Mouse (Mus musculus): ENCODE measurements at regions not wholly inside any gene's neighbourhood (a gene's known extent, or its start where the extent isn't known, plus 50 kb on each side); places are given as distances from the start of the nearest gene placed in this dataset.

- Histone ChIP-seq H3K36me3 (ENCODE audit: poor library complexity, severe bottlenecking) (no peaks in the 10 kb centered on the region), H3K9ac (no peak overlapping the region), H3K9me3 (replicated peaks) (no peaks in the 10 kb centered on the region), H3K4me3 (no peak overlapping the region), H3K4me1 (peaks cover 13% of the 10 kb centered on the region), H3K27me3 (no peaks in the 10 kb centered on the region), H3K4me2 (no peak overlapping the region), H3K27ac (peak overlapping the region; percentile 48)
- 56% methylated on average over 17 of the region's 17 CpGs for WGBS
- ATAC-seq, result peak; percentile 67
Observed at GRCm38 (mm10) chr1:90268131-90268691, 64.4 kb downstream of the Ackr3 start.

DNA sequence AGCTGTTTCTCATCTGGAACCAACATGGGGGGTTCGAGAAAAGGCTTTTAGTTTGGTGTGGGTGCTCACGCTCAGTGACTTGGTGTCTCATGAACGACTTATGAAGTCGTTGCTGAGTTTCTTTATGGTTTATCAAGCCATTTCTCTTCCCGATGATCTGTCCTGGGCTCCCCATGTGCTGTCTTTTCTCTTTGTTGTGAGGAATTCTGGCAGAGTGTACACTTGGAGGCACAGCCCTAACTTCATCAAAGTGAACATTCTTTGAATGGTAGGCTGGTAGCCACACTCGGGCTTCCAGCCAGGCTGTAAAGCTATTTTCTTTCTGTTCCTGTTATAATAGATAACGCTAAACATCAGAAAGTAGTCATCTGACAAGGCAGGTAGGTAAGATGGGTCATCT is 65.2 kb downstream of the Ackr3 start:
- Histone ChIP-seq H3K4me3 (no peak overlapping the region), H3K9me3 (replicated peaks) (no peaks in the 10 kb centered on the region), H3K27ac (0 out of 2 replicates have a peak overlapping the region, but pooled peaks have one; percentile 48), H3K36me3 (ENCODE audit: poor library complexity, severe bottlenecking) (no peaks in the 10 kb centered on the region), H3K4me1 (peaks cover 13% of the 10 kb centered on the region), H3K27me3 (no peaks in the 10 kb centered on the region), H3K4me2 (no peak overlapping the region), H3K9ac (no peak overlapping the region)
- WGBS, result 86% methylated on average over 7 of the region's 7 CpGs
- no peak for ATAC-seq

GRCm38 (mm10) chr1:90269836-90270235 is 66.1 kb downstream of the Ackr3 start:
- Histone ChIP-seq H3K4me1 (peaks cover 13% of the 10 kb centered on the region), H3K9ac (no peak overlapping the region), H3K27me3 (no peaks in the 10 kb centered on the region), H3K36me3 (ENCODE audit: poor library complexity, severe bottlenecking) (no peaks in the 10 kb centered on the region), H3K4me3 (no peak overlapping the region), H3K9me3 (replicated peaks) (no peaks in the 10 kb centered on the region), H3K27ac (no peak overlapping the region), H3K4me2 (no peak overlapping the region)
- no peak for ATAC-seq
- WGBS, result 94% methylated on average over 1 of the region's 1 CpGs

GRCm38 (mm10) chr1:90271326-90271725 is 67.5 kb downstream of the Ackr3 start:
- Histone ChIP-seq H3K9me3 (replicated peaks) (no peaks in the 10 kb centered on the region), H3K4me3 (no peak overlapping the region), H3K4me1 (peaks cover 13% of the 10 kb centered on the region), H3K4me2 (no peak overlapping the region), H3K27me3 (no peaks in the 10 kb centered on the region), H3K36me3 (ENCODE audit: poor library complexity, severe bottlenecking) (no peaks in the 10 kb centered on the region), H3K9ac (no peak overlapping the region), H3K27ac (no peak overlapping the region)
- no peak for ATAC-seq
- WGBS, result 92% methylated on average over 3 of the region's 3 CpGs

DNA sequence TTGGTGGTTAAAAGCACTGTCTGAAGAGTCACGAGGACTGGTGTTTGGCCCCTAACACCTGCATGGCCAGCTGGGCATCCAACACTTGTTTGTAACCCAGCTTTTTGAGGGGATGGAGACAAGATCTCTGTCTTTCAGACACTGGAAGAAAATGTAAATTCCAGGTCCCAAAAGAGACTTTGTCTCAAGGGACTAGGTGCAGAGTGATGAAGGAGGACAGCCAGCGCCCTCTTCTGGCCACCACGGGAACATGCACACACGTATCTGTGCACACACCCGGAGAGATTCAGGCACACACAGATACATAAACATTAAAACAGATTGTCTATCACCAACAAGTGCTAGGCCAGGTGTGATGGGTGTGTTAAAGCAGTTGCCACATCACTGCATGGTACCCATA is 68.6 kb downstream of the Ackr3 start:
- no peak overlapping the region for H3K4me2 ChIP-seq
- H3K9ac ChIP-seq, result no peak overlapping the region
- no peak overlapping the region for H3K4me3 ChIP-seq
- no peaks in the 10 kb centered on the region for H3K36me3 ChIP-seq (ENCODE audit: poor library complexity, severe bottlenecking)
- peaks cover 13% of the 10 kb centered on the region for H3K4me1 ChIP-seq
- H3K27ac ChIP-seq, result no peak overlapping the region
- no peaks in the 10 kb centered on the region for H3K27me3 ChIP-seq
- H3K9me3 ChIP-seq (replicated peaks), result no peaks in the 10 kb centered on the region
- ATAC-seq, result no peak
- 97% methylated on average over 5 of the region's 5 CpGs for WGBS

DNA sequence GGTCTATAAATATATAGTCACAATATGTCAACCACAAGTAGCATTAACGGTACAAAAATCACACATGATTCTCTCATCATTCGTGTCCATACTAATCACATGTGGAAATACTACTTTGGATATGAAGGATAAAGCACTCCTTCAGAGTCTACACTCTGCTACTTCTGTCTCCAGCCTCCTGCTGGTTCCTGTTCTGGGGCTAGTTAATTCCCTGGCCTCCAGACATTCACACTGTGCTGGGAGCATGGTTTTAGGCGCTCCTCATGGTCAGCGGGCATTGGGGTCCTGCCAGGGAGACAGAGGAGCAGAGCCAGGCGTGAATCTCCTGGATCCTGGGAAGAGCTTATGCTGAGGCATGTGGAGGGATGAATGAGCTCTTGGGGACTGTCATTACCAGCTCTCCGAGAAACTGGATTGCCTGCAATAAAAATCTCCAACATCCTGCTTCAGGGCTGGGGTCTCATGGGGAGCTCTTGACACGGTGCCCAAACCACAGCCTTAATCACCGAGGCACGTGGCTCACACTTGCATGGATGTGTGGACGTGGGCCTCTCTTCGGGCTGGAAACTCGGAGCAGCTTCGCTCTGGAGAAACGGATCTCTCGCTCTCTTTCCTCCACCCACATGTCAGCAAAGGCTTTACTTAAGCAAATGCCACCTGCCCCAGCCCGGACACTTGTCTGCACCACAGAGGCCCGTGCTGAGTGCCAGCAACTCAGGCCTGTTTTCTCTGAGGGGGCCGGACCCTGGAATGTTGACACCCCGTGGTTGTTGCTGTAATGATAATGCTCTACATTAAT is 69.2 kb downstream of the Ackr3 start:
- no peak for ATAC-seq
- Histone ChIP-seq H3K27ac (no peak overlapping the region), H3K27me3 (no peaks in the 10 kb centered on the region), H3K9me3 (replicated peaks) (no peaks in the 10 kb centered on the region), H3K4me3 (no peak overlapping the region), H3K36me3 (ENCODE audit: poor library complexity, severe bottlenecking) (no peaks in the 10 kb centered on the region), H3K4me2 (no peak overlapping the region), H3K4me1 (peaks cover 9% of the 10 kb centered on the region), H3K9ac (no peak overlapping the region)
- WGBS, result 84% methylated on average over 19 of the region's 19 CpGs

- peaks cover 4% of the 10 kb centered on the region; the same call in 1 of the 2 replicates for H3K4me1 ChIP-seq
- no peak for ATAC-seq
- no peaks in the 10 kb centered on the region for H3K9me3 ChIP-seq (replicated peaks)
- H3K36me3 ChIP-seq (ENCODE audit: poor library complexity, severe bottlenecking), result no peaks in the 10 kb centered on the region
- H3K9ac ChIP-seq, result no peak overlapping the region
- no peak overlapping the region for H3K4me3 ChIP-seq
- H3K27ac ChIP-seq, result no peak overlapping the region
- no peak overlapping the region for H3K4me2 ChIP-seq
- no peaks in the 10 kb centered on the region for H3K27me3 ChIP-seq
Observed at GRCm38 (mm10) chr1:90273629-90273928, 69.8 kb downstream of the Ackr3 start.

DNA sequence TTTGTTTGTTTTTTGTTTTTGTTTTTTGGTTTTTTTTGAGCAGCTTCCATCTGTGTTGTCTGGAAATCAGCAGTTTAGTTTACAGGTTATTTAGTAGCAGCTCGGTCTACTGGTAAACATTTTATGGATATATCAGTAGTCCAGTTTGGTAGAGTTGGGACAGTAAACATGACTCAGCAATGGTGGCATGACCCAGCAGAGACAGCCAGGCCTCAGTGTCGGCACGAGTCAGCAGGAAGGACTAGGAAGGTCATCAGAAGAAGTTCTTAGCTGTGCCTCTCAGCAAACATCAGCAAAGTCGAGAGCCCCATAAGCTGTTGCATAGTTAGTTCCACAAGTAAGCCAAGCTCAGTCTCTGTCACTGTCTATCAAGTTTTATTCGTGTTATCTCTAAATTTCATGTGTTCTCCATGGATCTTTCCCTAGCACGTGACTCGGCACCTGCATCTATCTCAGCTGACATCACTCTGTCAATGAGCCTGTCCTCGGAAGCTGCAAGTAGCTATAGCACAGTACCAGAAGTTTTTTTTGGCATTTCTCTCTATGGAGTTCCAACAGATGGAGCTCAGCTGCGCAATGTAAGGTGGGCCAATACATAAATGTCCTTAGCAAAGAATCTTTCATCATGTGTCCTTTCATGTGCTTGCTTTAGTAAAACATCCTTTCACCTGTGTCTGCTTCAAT is 71.3 kb downstream of the Ackr3 start:
- no peak overlapping the region for H3K4me2 ChIP-seq
- no peaks in the 10 kb centered on the region for H3K9me3 ChIP-seq (replicated peaks)
- no peak overlapping the region for H3K9ac ChIP-seq
- no peak overlapping the region for H3K4me3 ChIP-seq
- H3K27me3 ChIP-seq, result no peaks in the 10 kb centered on the region
- no peak overlapping the region for H3K27ac ChIP-seq
- H3K4me1 ChIP-seq, result peaks cover 11% of the 10 kb centered on the region; the same call in 1 of the 2 replicates
- ATAC-seq, result no peak
- no peaks in the 10 kb centered on the region for H3K36me3 ChIP-seq (ENCODE audit: poor library complexity, severe bottlenecking)
- 89% methylated on average over 9 of the region's 9 CpGs for WGBS

- Histone ChIP-seq H3K27me3 (no peaks in the 10 kb centered on the region), H3K4me2 (no peak overlapping the region), H3K27ac (no peak overlapping the region), H3K9me3 (replicated peaks) (no peaks in the 10 kb centered on the region), H3K4me3 (no peak overlapping the region), H3K4me1 (peaks cover 11% of the 10 kb centered on the region; the same call in 1 of the 2 replicates), H3K36me3 (ENCODE audit: poor library complexity, severe bottlenecking) (no peaks in the 10 kb centered on the region), H3K9ac (no peak overlapping the region)
- no peak for ATAC-seq
- 83% methylated on average over 16 of the region's 16 CpGs for WGBS
Observed at GRCm38 (mm10) chr1:90275786-90276520, 72.2 kb downstream of the Ackr3 start.

GRCm38 (mm10) chr1:90277486-90278255 is 73.9 kb downstream of the Ackr3 start:
- no peaks in the 10 kb centered on the region for H3K9me3 ChIP-seq (replicated peaks)
- no peak for ATAC-seq
- H3K9ac ChIP-seq, result no peak overlapping the region
- H3K4me3 ChIP-seq, result no peak overlapping the region
- no peak overlapping the region for H3K4me2 ChIP-seq
- H3K27ac ChIP-seq, result no peak overlapping the region
- WGBS, result 90% methylated on average over 18 of the region's 18 CpGs
- H3K36me3 ChIP-seq (ENCODE audit: poor library complexity, severe bottlenecking), result no peaks in the 10 kb centered on the region
- no peaks in the 10 kb centered on the region for H3K27me3 ChIP-seq
- H3K4me1 ChIP-seq, result peaks cover 11% of the 10 kb centered on the region; the same call in 1 of the 2 replicates

DNA sequence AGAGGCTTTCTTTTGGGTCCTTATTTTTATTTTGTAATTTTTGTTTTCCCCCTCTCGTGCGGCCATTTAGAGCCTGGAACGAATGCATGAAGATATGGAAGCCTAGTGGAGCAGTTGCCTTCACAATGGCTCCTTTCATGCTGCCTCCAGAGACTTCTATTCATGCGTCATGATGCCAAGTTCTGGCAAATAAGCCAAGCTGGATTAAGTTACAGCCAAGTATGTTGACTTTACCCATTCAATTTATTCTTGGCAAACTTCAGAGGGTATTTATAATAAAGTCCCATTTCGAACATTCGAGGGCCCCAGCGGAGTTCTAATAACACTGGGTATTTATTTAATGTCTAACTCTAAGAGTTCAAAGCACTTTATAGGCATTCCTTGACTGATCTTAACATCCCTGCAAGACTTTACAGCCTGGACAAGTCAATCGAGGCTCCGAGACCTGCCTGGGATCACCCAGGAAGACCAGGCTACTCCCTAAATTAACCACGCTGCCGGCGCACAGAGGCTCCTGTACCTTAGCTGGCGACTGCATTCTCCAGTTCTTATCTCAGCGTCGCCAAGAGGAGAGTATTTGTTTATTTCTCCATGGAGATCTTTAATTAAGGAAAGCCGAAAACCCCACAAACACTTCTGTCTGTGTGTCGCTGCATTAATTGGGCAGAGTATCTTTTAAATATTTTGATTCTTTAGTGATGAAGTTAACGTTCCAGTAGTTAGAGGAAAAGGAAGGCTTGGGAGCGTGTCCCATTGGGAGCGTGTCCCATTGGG is 75.5 kb downstream of the Ackr3 start:
- no peaks in the 10 kb centered on the region for H3K27me3 ChIP-seq
- H3K9me3 ChIP-seq (replicated peaks), result no peaks in the 10 kb centered on the region
- H3K36me3 ChIP-seq (ENCODE audit: poor library complexity, severe bottlenecking), result no peaks in the 10 kb centered on the region
- H3K4me2 ChIP-seq, result no peak overlapping the region
- H3K4me1 ChIP-seq, result peaks cover 27% of the 10 kb centered on the region
- no peak overlapping the region for H3K4me3 ChIP-seq
- no peak overlapping the region for H3K27ac ChIP-seq
- WGBS, result 56% methylated on average over 20 of the region's 20 CpGs
- no peak for ATAC-seq
- no peak overlapping the region for H3K9ac ChIP-seq

All from forebrain, embryonic 13.5 days (tissue).